Mouse (Mus musculus) retina, postnatal 7 days (tissue): ENCODE measurements around the gene Cadm4.
A peak's percentile ranks its signal among the peaks of the same experiment; 100 is the strongest.
"Not testable (repeated sequence)": the region's sequence is repeated elsewhere in the genome, so short reads cannot be mapped to it uniquely, and the experiment has no call there.

Experiments used
- DNase-seq: peaks from one replicate; pipeline ENCODE4 v3.0.0-alpha.2; 2012; ENCODE audit warnings: low read depth, low spot score

The Cadm4 gene

GRCm38 (mm10) chr7:24500929-24501328 lies 19.1 kb downstream of the Cadm4 start:
- no peak for DNase-seq

GRCm38 (mm10) chr7:24501492-24501891 lies 19.7 kb downstream of the Cadm4 start:
- DNase-seq = no peak

GRCm38 (mm10) chr7:24504004-24504403 lies 22.2 kb downstream of the Cadm4 start:
- no peak for DNase-seq

- no peak for DNase-seq
Measured at GRCm38 (mm10) chr7:24504868-24505267, 23.0 kb downstream of the Cadm4 start.

GRCm38 (mm10) chr7:24505447-24506064 lies 23.7 kb downstream of the Cadm4 start:
- no peak for DNase-seq

- no peak for DNase-seq
Measured at GRCm38 (mm10) chr7:24506065-24506459, 24.2 kb downstream of the Cadm4 start.

- no peak for DNase-seq
Measured at GRCm38 (mm10) chr7:24506476-24506837, 24.6 kb downstream of the Cadm4 start.

- DNase-seq = peak; percentile 87
Measured at GRCm38 (mm10) chr7:24506838-24507725, 25.3 kb downstream of the Cadm4 start, which contains the start of gene Zfp428. Zfp428 (plus strand) TSS chr7:24507006.

- no peak for DNase-seq
Measured at GRCm38 (mm10) chr7:24507726-24508114, 25.9 kb downstream of the Cadm4 start.

- DNase-seq = no peak
Measured at GRCm38 (mm10) chr7:24512355-24512754, 30.5 kb downstream of the Cadm4 start, which contains the start of gene AC161166.1. AC161166.1 (minus strand) TSS chr7:24512455.

GRCm38 (mm10) chr7:24516319-24516718 lies 34.5 kb downstream of the Cadm4 start:
- DNase-seq = not testable (repeated sequence)

- no peak for DNase-seq
Measured at GRCm38 (mm10) chr7:24517077-24517476, 35.3 kb downstream of the Cadm4 start.

GRCm38 (mm10) chr7:24517654-24518053 lies 35.8 kb downstream of the Cadm4 start:
- no peak for DNase-seq

GRCm38 (mm10) chr7:24519130-24519529 lies 37.3 kb downstream of the Cadm4 start:
- no peak for DNase-seq

- DNase-seq = not testable (repeated sequence)
Measured at GRCm38 (mm10) chr7:24520054-24520453, 38.2 kb downstream of the Cadm4 start.

- no peak for DNase-seq
Measured at GRCm38 (mm10) chr7:24522805-24523204, 41.0 kb downstream of the Cadm4 start.

- no peak for DNase-seq
Measured at GRCm38 (mm10) chr7:24523723-24524122, 41.9 kb downstream of the Cadm4 start.

- DNase-seq = no peak
Measured at GRCm38 (mm10) chr7:24524978-24525377, 43.2 kb downstream of the Cadm4 start.

GRCm38 (mm10) chr7:24525686-24526420 lies 44.0 kb downstream of the Cadm4 start:
- no peak for DNase-seq

- no peak for DNase-seq
Measured at GRCm38 (mm10) chr7:24528861-24529260, 47.0 kb downstream of the Cadm4 start.

GRCm38 (mm10) chr7:24529580-24529979 lies 47.8 kb downstream of the Cadm4 start:
- DNase-seq = no peak
